Mouse (Mus musculus): ENCODE measurements around the gene Ice2. TPM values are rescaled to one million over a fixed set of nuclear protein-coding genes. Genes with fewer than 3 reads are reported as not detected.
A peak's percentile ranks its signal among the peaks of the same experiment; 100 is the strongest.

The Ice2 gene
- polyA plus RNA-seq, 1 experiment, result 2.0 TPM

- H3K4me2 ChIP-seq (ENCODE audit: low read depth), result peak within 1 kb of the TSS; percentile 91
- H3K4me3 ChIP-seq, result peak within 1 kb of the TSS; percentile 95
- no peaks in the 10 kb centered on the region for H3K27me3 ChIP-seq (ENCODE audit: control insufficient read depth, insufficient read depth, insufficient read length)
- H3ac ChIP-seq (ENCODE audit: control insufficient read depth, insufficient read length), result peak within 1 kb of the TSS; percentile 96
- H3K36me3 ChIP-seq (ENCODE audit: control insufficient read depth, insufficient read depth), result no peaks in the 10 kb centered on the region
- TF ChIP-seq REST (IDR thresholded peaks at IDR 0.05; ENCODE audit: insufficient read depth, insufficient read length), result no peak
- no peak for TF ChIP-seq MAX (IDR thresholded peaks at IDR 0.05; ENCODE audit: low read depth)
- peak; percentile 89 for TF ChIP-seq POLR2A (IDR thresholded peaks at IDR 0.05; ENCODE audit: insufficient read length, low read depth)
- TF ChIP-seq E2F4 (IDR thresholded peaks at IDR 0.05; ENCODE audit: insufficient read depth), result no peak
- TF ChIP-seq MYOG (IDR thresholded peaks at IDR 0.05; ENCODE audit: control insufficient read depth in 1 of 3, insufficient read depth in 1 of 3, insufficient read length in 2 of 3, low read depth in 2 of 3), result peak in 1 of 3 experiments; percentile 5
- TF ChIP-seq MYOD1 (IDR thresholded peaks at IDR 0.05; ENCODE audit: control insufficient read depth in 1 of 3, insufficient read length in 2 of 3, low read depth in 2 of 3), result no peak
- TF ChIP-seq POLR2AphosphoS2 (IDR thresholded peaks at IDR 0.05; ENCODE audit: insufficient read length, low read depth), result peak; percentile 94
- peaks cover 31% of the 10 kb centered on the region for H3K79me2 ChIP-seq (ENCODE audit: control insufficient read depth, insufficient read depth)
These were observed 55.6 kb downstream of the Ice2 start, which contains the start of gene Anxa2 for GRCm38 (mm10) chr9:69453066-69453900. Anxa2 (plus strand) TSS chr9:69453620.

- Histone ChIP-seq H3K36me3 (ENCODE audit: control insufficient read depth, insufficient read depth) (no peaks in the 10 kb centered on the region), H3K79me2 (ENCODE audit: control insufficient read depth, insufficient read depth) (peaks cover 38% of the 10 kb centered on the region), H3K4me3 (peak overlapping the region; percentile 95), H3K27me3 (ENCODE audit: control insufficient read depth, insufficient read depth, insufficient read length) (no peaks in the 10 kb centered on the region), H3ac (ENCODE audit: control insufficient read depth, insufficient read length) (peak overlapping the region; percentile 96), H3K4me2 (ENCODE audit: low read depth) (peak overlapping the region; percentile 91)
- no peak for TF ChIP-seq REST (IDR thresholded peaks at IDR 0.05; ENCODE audit: insufficient read depth, insufficient read length)
- no peak for TF ChIP-seq TCF12 (IDR thresholded peaks at IDR 0.05; ENCODE audit: insufficient read depth, poor library complexity, severe bottlenecking)
- no peak for TF ChIP-seq MYOG (IDR thresholded peaks at IDR 0.05; ENCODE audit: control insufficient read depth in 1 of 3, insufficient read depth in 1 of 3, insufficient read length in 2 of 3, low read depth in 2 of 3)
- no peak for TF ChIP-seq E2F4 (IDR thresholded peaks at IDR 0.05; ENCODE audit: insufficient read depth)
- TF ChIP-seq CEBPB (IDR thresholded peaks at IDR 0.05; ENCODE audit: insufficient read depth, poor library complexity, severe bottlenecking), result no peak
- no peak for TF ChIP-seq TCF3 (IDR thresholded peaks at IDR 0.05; ENCODE audit: insufficient read length, low read depth)
- no peak for TF ChIP-seq MAX (IDR thresholded peaks at IDR 0.05; ENCODE audit: low read depth)
- no peak for TF ChIP-seq MYOD1 (IDR thresholded peaks at IDR 0.05; ENCODE audit: control insufficient read depth in 1 of 3, insufficient read length in 2 of 3, low read depth in 2 of 3)
- no peak for TF ChIP-seq USF1 (IDR thresholded peaks at IDR 0.05; ENCODE audit: low read depth)
- TF ChIP-seq POLR2AphosphoS2 (IDR thresholded peaks at IDR 0.05; ENCODE audit: insufficient read length, low read depth), result no peak
- no peak for TF ChIP-seq POLR2A (IDR thresholded peaks at IDR 0.05; ENCODE audit: insufficient read length, low read depth)
- TF ChIP-seq SRF (IDR thresholded peaks at IDR 0.05; ENCODE audit: control insufficient read depth, insufficient read length, low read depth), result no peak
These were observed 56.4 kb downstream of the Ice2 start for GRCm38 (mm10) chr9:69453901-69454666.

GRCm38 (mm10) chr9:69454691-69455090, 57.0 kb downstream of the Ice2 start:
- Histone ChIP-seq H3K79me2 (ENCODE audit: control insufficient read depth, insufficient read depth) (peaks cover 44% of the 10 kb centered on the region), H3ac (ENCODE audit: control insufficient read depth, insufficient read length) (peak overlapping the region; percentile 96), H3K4me2 (ENCODE audit: low read depth) (peak overlapping the region; percentile 91), H3K27me3 (ENCODE audit: control insufficient read depth, insufficient read depth, insufficient read length) (no peaks in the 10 kb centered on the region), H3K4me3 (peak overlapping the region; percentile 95), H3K36me3 (ENCODE audit: control insufficient read depth, insufficient read depth) (peaks cover 4% of the 10 kb centered on the region)
- TF ChIP-seq TCF12 (IDR thresholded peaks at IDR 0.05; ENCODE audit: insufficient read depth, poor library complexity, severe bottlenecking) (no peak), POLR2AphosphoS2 (IDR thresholded peaks at IDR 0.05; ENCODE audit: insufficient read length, low read depth) (no peak)

- H3K79me2 ChIP-seq (ENCODE audit: control insufficient read depth, insufficient read depth), result peaks cover 51% of the 10 kb centered on the region
- H3K4me2 ChIP-seq (ENCODE audit: low read depth), result peak overlapping the region; percentile 91
- TF ChIP-seq POLR2A (IDR thresholded peaks at IDR 0.05; ENCODE audit: insufficient read length, low read depth) (peak; percentile 51), POLR2AphosphoS2 (IDR thresholded peaks at IDR 0.05; ENCODE audit: insufficient read length, low read depth) (peak; percentile 81), SRF (IDR thresholded peaks at IDR 0.05; ENCODE audit: control insufficient read depth, insufficient read length, low read depth) (no peak)
- no peak overlapping the region for H3ac ChIP-seq (ENCODE audit: control insufficient read depth, insufficient read length)
- H3K4me3 ChIP-seq, result peak overlapping the region; percentile 95
- peaks cover 11% of the 10 kb centered on the region for H3K36me3 ChIP-seq (ENCODE audit: control insufficient read depth, insufficient read depth)
- no peaks in the 10 kb centered on the region for H3K27me3 ChIP-seq (ENCODE audit: control insufficient read depth, insufficient read depth, insufficient read length)
These were observed 57.7 kb downstream of the Ice2 start for GRCm38 (mm10) chr9:69455391-69455790.

Measured in myocyte (in vitro differentiated cells).